Mouse (Mus musculus): Measurements from ENCODE around the gene Gm28372. TPM values are rescaled to one million over a fixed set of nuclear protein-coding genes. Genes with fewer than 3 reads are reported as not detected.

Gm28372 gene
- total RNA-seq, 2 experiments from 2014 or later, result not detected

DNA sequence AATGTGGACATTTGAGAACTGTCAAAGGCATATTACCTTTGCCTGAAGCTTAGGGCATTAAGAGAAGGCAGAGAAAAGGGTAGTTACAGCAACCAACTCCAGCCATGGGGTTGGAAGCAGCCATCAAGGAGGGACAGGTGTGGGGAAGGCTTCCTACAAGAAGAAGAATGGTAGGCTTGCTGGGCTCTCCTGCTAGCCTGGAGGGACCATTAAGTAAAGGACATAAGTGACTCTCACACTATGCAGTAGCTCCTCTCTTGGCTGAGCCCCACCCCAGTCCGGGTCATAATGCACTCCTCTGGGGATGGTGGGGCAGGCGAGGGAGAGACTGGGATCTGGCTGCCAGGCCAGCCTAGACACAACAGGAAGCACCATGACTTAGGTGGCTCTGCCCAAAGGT lies 1.1 kb downstream of the Gm28372 start, which contains the start of gene Tmem239:
Gene Tmem239, plus strand, starts transcription at position 301 of the 400 bp plus-strand sequence.
- ATAC-seq (replicated peaks; ENCODE audit: low FRiP score, low TSS enrichment, poor library complexity, severe bottlenecking), result no peak

DNA sequence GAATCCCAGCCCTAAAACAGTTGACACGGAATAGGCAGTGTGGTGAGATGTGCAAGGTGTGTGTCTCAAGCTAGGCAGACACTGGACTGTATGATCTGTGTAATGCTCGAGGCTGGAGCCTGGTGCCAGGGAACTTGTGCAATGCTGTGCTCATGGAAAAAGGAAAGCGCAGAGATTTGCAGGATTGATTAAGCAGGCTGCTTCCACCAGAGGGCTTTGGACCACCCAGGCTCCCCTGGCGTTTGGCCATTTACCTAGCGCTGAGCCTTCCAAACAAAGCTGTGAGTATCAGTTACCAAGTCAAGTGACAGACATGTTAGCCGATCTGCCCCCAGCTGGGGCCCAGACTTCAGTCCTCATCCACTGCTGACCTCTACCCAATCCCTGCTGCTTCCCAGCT lies 3.2 kb downstream of the Gm28372 start:
- ATAC-seq (replicated peaks; ENCODE audit: low FRiP score, low TSS enrichment, poor library complexity, severe bottlenecking), result no peak

GRCm38 (mm10) chr2:130411558-130412495 lies 6.8 kb downstream of the Gm28372 start:
- ATAC-seq (replicated peaks; ENCODE audit: low FRiP score, low TSS enrichment, poor library complexity, severe bottlenecking), result peak; percentile 77

GRCm38 (mm10) chr2:130412775-130413174 lies 7.7 kb downstream of the Gm28372 start:
- no peak for ATAC-seq (replicated peaks; ENCODE audit: low FRiP score, low TSS enrichment, poor library complexity, severe bottlenecking)

GRCm38 (mm10) chr2:130414094-130414856 lies 9.2 kb downstream of the Gm28372 start:
- peak; percentile 56; the same call in 1 of the 2 replicates for ATAC-seq (replicated peaks; ENCODE audit: low FRiP score, low TSS enrichment, poor library complexity, severe bottlenecking)

- ATAC-seq (replicated peaks; ENCODE audit: low FRiP score, low TSS enrichment, poor library complexity, severe bottlenecking), result no peak
Measured at GRCm38 (mm10) chr2:130421781-130422620, 17.0 kb downstream of the Gm28372 start.

- peak; percentile 70 for ATAC-seq (replicated peaks; ENCODE audit: low FRiP score, low TSS enrichment, poor library complexity, severe bottlenecking)
Measured at GRCm38 (mm10) chr2:130423397-130424125, 18.5 kb downstream of the Gm28372 start.

DNA sequence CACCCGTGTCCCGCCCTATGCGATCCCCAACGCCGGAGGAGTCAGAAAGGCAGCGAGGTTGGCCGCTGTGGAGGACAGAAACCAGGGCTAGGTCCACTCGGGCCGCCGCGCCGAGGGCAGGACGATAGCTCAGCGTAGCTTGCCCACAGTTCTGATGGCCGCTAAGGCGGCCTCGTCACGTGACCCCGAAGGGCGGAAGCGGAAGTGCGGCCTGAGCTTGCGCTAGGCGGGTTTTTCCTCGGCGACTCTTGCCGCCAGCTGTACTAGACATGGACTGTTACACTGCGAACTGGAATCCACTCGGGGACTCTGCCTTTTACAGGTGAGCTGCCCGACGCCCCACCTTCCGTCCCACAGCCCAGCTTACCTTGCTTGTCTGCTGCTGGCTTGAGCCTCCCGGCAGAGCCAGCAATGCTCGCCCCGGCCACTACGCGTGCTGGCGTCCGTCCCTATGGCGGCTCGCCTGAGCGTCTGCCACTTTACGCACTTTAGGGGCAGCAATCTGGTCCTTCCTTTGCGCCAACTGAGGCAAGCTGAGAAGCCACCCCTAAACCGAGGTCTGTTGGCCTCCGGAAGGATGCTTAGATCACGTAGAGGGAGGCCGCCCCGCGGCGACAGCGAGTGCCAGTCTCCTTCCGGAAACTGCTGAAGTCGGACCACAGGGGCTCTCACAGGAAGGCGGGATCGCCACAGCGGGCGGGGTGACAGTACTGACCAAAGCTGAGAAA lies 19.3 kb downstream of the Gm28372 start, which contains the start of the genes Vps16 and Pced1a:
Gene Vps16, plus strand, starts transcription at position 214 of the 728 bp plus-strand sequence.
Gene Pced1a, minus strand, starts transcription at position 576 of the 728 bp plus-strand sequence.
- ATAC-seq (replicated peaks; ENCODE audit: low FRiP score, low TSS enrichment, poor library complexity, severe bottlenecking), result peak; percentile 85

GRCm38 (mm10) chr2:130425112-130425511 lies 20.1 kb downstream of the Gm28372 start:
- ATAC-seq (replicated peaks; ENCODE audit: low FRiP score, low TSS enrichment, poor library complexity, severe bottlenecking), result no peak

- ATAC-seq (replicated peaks; ENCODE audit: low FRiP score, low TSS enrichment, poor library complexity, severe bottlenecking), result no peak
Measured at GRCm38 (mm10) chr2:130429851-130430250, 24.8 kb downstream of the Gm28372 start.

DNA sequence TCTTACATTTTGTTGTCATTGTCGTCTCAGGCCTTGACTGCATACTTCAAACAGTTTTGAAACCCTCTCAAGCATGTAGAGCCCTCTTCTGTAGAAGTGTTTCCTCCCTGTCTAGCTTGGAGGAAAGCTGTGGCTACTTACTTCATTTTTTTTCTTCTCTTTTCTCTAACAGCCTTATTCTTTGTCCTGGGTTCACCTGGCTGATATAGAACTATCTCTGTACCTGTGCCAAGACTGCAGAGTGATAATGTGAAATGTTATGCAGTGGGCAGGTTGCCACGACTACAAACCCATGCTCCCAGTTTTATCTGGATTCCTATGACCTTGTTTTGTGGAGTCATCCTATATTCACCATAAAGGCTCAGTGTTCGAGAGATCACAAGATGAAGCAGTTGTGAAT lies 25.4 kb downstream of the Gm28372 start:
- no peak for ATAC-seq (replicated peaks; ENCODE audit: low FRiP score, low TSS enrichment, poor library complexity, severe bottlenecking)

DNA sequence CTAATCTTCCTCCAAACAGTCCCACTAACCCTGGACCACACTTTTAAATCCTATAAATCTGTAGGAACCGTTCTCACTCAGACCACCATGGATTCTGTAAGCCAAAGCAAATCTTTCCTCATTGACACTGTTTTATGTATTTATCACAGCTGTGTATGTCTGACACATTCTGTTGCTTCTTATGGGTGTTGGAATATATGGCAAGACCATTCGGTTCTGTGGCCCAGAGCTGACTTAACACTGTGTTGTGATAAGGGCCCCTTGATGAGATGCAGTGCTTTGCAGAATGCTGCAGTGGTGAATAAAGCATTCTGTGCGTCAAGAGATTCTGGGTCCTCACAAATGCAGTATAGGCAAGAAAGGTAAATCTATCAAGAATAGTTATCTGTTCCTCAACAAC lies 27.1 kb downstream of the Gm28372 start:
- no peak for ATAC-seq (replicated peaks; ENCODE audit: low FRiP score, low TSS enrichment, poor library complexity, severe bottlenecking)

DNA sequence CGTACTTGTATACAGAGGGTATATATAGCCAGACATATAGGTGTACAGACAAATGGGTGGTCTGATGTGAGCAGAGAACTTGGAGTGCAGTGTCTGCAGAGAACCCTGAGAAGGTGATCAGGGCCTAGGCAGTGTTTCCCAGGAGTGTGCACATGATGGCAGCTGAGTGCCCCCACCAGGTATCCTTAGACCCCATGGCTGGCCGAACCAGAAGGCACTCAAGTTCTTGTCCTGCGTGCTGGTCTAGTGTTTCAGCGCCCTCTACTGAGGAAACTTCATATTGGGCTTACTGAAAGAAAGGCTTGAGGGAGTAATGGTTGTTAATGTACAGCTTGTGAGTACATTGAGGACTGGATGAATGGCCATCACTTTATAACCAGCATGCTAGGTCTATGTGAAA lies 28.1 kb downstream of the Gm28372 start:
- ATAC-seq (replicated peaks; ENCODE audit: low FRiP score, low TSS enrichment, poor library complexity, severe bottlenecking), result peak; percentile 60

DNA sequence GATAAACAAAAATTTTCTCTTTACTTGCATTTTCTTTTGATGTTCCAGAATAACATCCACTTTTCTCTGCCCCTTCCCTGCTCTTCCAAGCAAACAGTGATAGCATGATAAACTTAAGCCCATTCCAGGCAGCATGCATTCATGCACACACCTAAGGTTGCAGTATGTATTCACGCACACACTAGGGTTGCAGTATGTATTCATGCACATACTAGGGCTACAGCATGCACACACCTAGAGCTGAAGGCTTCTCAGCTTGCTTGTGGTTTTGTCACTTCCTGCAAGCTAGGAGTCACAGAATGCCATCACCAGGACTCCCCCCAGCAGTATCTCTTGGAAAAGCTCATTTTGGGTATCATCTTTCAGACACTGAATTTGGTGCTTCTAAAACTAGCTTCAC lies 31.7 kb downstream of the Gm28372 start:
- ATAC-seq (replicated peaks; ENCODE audit: low FRiP score, low TSS enrichment, poor library complexity, severe bottlenecking), result no peak

DNA sequence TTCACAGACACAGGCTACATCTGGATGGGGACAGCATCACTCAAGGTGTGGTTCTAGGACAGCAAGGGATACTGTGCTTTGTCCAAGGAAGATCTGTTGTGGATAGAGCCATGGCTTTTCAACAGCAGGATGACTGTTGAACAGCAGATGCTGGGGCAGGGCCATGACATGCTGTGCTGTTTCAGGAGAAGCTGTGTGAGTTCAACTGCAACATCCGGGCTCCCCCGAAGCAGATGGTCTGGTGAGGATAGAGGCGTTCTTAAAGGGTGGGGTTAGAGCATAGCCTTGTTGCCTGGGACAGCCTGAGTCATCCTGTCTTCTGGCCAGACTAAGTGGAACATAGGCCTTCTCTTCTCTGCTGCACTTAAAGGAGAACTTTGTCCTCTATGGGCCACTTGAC lies 33.8 kb downstream of the Gm28372 start:
- no peak for ATAC-seq (replicated peaks; ENCODE audit: low FRiP score, low TSS enrichment, poor library complexity, severe bottlenecking)

DNA sequence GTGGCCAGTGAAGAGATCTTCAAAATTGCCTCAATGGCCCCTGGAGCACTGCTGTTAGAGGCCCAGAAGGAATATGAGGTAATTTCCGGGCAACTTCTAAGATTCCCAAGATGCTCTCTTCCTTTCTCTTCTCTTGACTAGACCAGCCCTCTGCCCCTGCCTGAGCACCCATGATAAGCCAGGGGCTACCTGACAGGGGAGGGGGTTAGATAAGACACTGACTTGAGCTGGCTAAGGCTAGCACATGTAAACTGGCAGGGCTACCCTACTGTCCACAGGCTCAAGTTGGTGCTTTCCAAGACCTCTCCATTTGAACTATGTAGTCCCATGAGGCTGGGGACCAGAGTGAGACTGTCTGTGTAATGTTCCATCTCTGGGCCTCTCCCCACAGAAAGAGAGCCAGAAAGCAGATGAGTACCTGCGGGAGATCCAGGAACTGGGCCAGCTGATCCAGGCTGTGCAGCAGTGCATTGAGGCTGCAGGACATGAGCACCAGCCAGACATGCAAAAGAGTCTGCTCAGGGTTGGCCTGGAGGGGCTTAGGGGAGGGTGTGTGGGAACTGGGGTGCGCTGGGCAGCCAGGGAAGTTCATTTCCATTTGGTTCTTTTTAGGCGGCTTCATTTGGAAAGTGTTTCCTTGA lies 34.9 kb downstream of the Gm28372 start:
- ATAC-seq (replicated peaks; ENCODE audit: low FRiP score, low TSS enrichment, poor library complexity, severe bottlenecking), result no peak

DNA sequence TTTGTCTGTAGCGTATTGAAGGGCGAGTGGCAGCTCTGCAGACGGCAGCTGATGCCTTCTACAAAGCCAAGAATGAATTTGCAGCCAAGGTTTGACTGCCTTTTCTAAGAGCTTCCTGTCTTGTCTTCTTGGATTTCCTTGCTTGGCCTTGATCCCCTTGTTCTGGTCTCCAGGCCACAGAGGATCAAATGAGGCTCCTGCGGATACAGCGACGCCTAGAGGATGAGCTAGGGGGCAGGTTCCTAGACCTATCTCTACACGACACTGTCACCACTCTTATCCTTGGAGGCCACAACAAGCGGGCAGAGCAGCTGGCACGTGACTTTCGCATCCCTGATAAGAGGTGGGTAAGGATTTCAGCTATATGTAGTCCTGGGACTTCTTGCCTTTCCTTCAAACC lies 37.1 kb downstream of the Gm28372 start:
- ATAC-seq (replicated peaks; ENCODE audit: low FRiP score, low TSS enrichment, poor library complexity, severe bottlenecking), result peak; percentile 87

- ATAC-seq (replicated peaks; ENCODE audit: low FRiP score, low TSS enrichment, poor library complexity, severe bottlenecking), result no peak
Measured at GRCm38 (mm10) chr2:130448449-130448848, 43.4 kb downstream of the Gm28372 start.

All from megakaryocyte-erythroid progenitor cell, adult 5-6 weeks (primary cell).